Mouse (Mus musculus) ovary, postnatal 36 days (tissue): Measurements from ENCODE around the gene Ssr4.
"Not testable (repeated sequence)": the region's sequence is repeated elsewhere in the genome, so short reads cannot be mapped to it uniquely, and the experiment has no call there.

Experiments used
- DNase-seq: peaks from one replicate; pipeline ENCODE4 v3.0.0; 2022; ENCODE audit warnings: low spot score, mixed read lengths

Ssr4 gene

DNA sequence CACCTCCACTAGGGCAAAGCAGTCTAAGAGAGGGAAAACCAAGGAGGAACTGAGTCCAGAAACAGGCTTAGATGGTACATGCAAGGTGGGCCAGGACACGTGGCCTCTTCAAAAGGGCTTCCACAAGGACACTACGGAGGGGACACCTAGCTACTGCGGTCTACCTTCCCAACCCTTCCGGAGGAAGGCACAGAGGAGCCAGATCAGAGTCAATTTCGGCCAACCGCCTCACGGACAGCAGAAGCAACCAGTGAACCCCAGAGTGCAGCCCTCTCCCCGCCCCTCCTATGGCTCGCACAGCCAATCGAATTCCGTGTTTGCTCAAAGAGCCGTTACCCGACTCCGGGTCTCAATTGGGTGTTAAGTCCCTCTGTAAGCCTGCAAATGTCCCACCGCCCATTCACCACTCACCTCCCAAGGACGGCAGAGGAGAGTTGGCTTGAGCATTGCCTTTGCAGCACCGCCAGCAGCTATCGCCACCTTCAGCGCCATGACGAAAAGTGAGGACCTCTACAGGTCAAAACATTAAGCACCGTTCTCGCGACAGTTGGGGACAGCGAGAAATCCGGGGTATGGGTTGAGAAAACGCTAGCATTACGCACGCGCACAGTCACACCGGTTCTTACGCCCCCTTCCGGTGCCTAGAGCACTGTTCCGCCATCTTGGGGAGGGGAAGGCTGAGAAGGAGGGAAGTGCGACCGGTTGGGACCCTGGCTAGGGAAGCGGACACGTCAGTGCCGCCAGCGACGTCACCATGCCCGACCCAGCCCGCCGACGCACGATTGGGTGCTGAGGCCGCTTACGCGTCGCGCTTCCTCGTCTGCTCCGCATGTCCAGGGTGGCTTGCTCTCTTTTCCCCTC lies at the start of gene Ssr4, which contains the start of gene Idh3g:
TSS of gene Ssr4 (plus strand) at position 665 of the 861 bp plus-strand sequence.
TSS of gene Idh3g (minus strand) at position 534 of the 861 bp plus-strand sequence.
- DNase-seq, result peak; percentile 86

DNA sequence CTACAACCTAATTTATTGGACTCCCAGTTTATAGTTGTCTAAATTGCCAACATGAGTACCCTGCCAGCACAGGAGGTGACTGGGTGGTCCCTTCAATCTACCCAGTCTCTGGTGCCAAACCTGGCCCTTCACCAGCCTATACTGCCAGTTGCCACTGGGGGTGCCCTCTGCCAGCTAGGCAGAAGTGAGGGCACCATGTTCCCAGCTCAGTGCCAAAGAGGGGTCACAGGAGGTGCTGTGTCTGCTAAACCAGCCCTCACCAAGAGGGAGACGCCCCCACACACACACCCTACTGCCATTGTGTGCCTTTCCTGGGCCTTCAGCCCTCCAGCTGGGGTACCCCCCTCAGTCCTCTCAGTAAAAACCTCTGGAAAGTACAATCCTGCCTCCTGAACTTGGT lies 48.7 kb upstream of the Ssr4 start:
- no peak for DNase-seq

DNA sequence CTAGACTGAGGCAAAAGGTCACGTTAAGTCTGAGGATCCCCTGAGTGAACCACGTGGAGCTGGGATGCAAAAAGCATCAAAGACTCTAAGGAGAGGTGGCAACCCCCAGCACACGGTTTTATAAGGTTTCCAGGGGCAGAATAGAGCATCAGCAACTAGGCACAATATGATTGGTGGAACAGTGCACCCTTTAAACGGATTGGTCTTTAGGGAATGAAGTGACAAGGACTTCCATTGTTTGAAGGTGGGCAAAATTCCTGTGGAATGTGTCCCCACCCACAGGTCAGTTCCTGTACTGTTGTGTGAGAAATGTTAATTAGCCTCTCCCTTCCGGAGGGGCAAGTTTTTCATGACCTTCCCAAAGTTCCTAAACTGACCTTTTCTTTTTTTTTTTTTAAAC lies 47.7 kb upstream of the Ssr4 start:
- no peak for DNase-seq

DNA sequence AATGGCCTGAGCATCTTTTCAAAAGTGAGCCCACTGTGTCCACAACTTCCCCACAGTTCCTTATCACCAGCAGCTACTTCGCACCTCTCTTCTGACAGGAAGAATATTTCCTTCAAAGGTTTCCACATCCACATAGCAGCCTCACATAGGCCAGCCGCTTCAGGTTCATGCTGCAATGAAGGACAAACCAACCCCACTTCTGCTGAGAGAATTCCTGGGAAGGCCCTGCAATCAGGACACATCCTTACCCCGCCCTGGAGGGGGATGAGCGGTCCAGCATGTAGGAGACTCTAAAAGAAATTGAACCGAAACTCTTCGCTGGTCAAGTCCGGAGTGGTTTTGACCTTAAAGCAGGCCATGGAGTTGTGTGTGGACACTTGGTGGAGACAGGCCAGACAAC lies 47.0 kb upstream of the Ssr4 start:
- not testable (repeated sequence) for DNase-seq

DNA sequence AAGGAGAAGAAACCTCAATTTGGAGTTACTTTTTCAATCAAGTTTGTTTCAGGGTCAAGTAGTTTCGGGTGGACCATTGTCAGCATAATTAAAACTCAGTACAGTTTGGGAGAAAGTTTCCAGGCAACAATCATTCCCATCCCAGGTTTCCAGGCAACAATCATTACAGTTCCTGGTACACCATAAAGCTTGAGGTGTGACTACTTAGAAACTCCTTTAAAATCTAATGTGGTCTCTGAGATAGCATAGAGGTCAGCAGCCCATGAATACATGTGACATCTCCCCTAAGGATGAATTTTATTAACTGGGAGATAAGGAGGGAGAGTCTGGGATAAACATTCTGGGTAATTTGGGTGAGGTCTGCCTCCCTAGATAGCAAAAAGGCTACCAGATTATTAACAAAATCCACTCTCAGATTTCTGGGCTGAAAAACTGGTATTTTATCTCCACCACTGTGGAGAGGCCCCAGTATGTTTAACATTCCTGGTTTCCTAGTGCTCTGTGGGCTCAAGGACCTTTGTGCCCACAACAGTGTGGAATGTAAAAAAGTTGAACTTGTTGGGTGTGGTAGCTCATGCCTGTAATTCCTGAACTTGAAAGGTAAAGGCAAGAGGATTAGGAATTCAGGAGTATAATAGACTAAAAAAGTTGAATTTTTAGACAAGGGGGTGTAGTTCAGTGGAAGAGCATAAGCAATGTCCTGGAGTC lies 41.9 kb upstream of the Ssr4 start:
- no peak for DNase-seq

DNA sequence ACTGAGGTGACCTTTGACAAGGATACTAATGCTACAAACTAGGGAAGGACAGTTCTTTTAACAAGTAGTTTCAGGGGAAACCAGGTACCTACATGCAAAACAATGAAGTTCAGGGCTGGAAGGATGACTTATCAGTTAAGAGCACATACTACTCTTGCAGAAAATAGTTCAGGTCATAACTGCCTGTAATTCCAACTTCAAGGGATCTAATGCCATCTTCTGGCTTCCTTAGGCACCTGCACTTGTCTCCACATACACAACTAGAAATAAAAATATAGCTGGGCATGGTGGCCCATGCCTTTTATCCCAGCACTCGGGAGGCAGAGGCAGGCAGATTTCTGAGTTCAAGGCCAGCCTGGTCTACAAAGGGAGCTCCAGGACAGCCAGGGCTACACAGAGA lies 37.9 kb upstream of the Ssr4 start:
- DNase-seq, result no peak

DNA sequence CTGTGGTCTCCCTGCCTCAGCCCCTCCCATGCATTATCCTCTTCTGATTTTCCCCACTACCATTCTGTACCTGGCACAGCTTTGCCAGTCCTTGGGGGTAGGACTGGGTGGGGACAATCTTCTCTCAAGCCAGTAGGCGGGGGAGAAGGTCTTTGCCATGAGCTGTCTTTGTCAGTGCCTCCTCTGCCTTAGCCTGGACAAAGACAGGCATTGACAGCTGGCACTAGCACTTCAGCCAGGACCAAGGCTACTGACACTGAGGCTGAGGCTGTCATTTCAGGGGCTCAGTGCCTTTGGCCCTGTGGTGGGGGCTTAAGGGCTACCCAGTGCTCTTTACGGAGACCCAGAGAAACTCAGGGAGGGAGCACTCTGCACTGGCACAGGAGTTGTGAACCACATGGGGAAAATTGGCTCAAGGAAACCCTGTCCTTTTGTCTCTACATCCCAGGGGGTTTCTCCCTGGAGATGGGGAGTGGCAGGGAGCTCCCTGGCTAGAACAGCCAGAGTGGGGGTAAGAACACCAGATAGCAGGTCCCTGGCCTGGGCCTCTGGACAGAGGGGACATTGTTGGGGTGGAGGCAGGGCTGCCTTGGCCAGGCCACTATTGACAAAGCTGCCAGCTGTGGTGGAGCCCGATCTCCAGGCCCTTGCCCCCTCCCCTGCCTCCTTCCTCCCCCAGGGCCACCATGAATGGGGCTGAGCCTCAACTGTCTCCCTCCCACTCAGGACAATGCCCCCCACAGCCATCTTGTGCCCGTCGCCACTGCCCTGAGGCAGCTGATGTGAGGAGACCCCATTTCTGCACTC lies 30.3 kb upstream of the Ssr4 start, which contains the start of gene Plxnb3:
TSS of gene Plxnb3 (plus strand) at position 757 of the 807 bp plus-strand sequence.
- no peak for DNase-seq

DNA sequence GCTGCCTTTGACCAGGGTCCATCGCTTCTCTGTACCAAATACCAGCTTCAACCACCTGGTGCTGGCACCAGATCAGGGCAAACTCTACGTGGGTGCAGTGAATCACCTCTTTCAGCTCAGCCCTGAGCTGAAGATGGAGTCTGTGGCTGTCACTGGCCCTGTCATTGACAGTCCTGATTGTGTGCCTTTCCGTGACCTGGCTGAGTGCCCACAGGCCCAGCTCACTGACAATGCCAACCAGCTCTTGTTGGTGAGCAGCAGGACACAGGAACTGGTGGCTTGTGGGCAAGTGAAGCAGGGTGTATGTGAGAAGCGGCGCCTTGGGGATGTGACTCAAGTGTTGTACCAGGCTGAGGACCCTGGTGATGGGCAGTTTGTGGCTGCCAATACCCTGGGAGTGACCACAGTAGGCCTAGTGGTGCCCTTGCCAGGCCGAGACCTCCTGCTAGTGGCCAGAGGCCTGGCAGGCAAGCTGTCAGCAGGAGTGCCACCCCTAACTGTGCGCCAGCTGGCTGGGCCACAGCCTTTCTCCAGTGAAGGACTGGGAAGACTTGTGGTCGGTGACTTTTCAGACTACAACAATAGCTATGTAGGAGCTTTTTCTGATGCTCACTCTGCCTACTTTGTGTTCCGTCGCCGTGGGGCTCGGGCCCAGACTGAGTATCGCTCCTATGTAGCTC lies 28.1 kb upstream of the Ssr4 start:
- no peak for DNase-seq

DNA sequence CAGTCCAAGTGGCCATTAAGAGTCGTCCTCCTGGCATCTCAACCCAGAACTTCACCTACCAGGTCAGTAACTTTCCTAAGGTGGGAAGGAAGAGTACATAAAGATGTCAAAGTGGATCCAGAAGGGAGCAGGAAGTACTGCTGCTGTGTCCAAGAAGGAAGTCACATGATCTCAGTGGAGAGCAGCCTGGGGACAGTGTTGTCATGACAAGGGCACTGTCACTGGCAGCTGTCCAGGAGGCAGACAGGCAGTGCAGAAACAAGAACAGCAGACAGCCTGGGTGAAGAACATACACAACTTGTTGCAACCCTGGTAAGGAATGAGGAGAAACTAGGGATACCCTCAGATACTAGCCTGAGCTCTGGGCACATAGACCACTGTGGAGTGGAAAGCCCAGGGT lies 21.5 kb upstream of the Ssr4 start:
- no peak for DNase-seq

DNA sequence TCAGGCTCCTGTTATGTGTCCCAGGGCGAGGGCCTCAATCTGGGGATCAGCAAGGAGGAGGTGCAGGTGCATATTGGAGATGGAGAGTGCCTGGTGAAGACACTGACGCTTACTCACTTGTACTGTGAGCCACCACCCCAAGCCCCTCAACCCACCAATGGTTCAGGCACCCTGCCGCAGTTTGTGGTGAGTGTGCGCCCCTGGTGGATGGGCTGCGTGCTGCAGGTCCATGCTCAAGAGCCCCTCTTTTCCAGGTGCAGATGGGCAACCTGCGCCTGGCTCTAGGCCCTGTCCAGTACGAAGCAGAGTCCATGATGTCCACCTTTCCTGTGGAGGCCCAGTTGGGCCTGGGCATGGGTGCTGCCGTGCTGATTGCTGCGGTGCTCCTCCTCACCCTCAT lies 19.6 kb upstream of the Ssr4 start:
- DNase-seq, result no peak

DNA sequence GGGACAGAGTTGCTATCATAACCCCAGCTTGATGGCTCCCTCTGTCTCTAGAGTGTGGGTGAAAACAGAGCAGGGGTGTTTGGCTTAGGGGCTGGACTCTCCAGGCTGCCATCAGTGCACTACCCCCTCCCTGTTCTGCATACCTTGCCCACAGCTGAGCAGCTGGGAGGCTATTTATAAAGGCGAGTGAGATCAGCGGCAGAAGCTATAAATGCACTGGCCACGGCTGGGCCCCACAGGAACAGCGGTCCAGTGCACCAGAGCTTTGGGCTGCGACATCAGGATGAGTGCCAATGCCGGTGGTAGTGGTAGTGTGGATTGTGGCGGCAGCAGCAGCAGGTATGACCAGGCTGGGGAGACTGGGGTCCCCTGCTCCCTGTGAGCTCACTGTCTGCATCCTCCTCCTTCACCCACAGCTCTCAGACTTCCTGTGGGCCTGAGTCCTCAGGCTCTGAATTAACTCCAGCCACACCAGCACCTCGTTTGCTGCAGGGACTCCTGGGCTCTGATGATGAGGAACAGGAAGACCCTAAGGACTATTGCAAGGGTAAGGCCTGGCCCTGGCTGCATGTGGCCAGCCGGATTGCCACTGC lies 12.6 kb upstream of the Ssr4 start, which contains the start of gene Srpk3:
TSS of gene Srpk3 (plus strand) at position 238 of the 593 bp plus-strand sequence.
- DNase-seq, result no peak

DNA sequence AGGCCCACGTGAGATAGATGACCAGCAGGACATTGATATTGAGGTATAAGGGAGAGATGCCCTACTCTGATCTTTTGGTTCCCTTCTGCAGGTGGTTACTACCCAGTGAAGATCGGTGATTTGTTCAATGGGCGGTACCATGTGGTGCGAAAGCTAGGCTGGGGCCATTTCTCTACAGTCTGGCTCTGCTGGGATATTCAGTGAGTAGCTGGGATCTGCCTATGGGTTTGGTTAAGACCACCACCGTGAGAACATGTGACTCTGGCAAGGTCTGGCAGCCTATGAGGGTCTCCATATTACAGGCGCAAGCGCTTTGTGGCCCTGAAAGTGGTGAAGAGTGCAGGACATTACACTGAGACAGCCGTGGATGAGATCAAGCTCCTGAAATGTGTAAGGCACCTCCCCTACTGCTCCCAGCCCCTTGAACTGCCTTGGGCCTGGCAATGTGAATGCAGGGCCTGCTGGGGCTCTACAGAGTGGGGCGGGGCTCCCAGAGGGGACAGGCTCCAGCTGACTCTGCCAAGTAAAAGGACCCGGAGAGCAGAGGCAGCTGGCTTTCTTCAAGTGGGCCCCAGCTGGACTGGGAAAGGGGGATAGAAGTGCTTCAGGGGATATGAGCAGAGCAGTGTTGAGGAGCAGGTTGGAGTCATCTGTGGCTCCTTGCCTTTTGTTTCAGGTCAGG lies 11.9 kb upstream of the Ssr4 start:
- no peak for DNase-seq

DNA sequence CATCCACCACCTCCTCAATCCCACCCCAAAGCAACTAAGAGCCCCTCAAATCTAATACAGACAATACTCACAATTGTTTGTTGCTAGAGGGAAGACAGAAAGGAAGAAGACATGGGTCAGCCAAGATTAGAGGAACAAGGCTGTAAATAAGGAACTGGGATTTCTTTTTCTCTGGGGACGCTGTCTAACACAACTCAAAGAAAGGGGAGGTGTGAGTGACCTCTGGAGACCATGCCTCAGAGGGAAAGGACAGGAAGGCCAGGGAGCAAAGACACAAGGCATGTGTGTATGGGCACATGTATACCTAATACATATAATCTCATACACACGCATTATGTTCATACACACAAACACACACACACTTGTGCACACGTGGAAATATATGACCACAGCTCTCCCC lies 4.6 kb upstream of the Ssr4 start:
- no peak for DNase-seq

DNA sequence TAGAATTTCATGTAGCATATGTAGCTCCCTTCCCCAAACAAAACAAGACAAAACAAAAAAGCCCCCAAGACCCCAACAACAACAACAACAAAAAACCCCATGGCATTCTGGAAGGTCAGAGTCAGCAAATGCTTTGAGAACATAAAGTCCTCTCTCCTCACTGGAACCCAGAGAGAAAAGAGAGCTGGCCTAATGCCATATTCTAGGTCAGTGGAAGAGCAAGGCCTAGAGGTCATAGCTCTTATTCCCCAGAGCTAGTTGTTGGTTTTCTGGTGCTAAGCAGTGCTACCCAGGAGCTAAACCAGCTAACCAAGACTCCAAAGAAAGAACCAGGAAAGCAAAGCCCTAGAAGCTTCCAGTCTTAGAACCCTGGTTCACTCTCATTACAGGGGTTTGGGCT lies 1.2 kb upstream of the Ssr4 start:
- no peak for DNase-seq

DNA sequence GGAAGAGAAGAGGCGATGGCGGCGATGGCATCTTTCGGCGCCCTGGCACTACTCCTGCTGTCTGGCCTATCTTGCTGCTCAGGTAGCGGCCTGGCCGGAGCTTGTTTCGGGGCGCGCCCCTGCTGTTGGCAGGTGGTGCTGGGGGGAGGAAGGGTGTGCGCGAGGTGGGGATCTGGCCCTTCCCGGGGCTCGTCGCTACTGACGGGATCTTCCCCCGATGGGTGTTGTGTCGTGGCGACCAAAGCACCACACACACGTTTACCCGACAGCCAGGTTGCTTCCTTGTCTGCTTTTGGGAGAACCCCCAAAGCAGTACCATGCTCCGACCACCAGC lies 364 bp downstream of the Ssr4 start:
- DNase-seq, result no peak

DNA sequence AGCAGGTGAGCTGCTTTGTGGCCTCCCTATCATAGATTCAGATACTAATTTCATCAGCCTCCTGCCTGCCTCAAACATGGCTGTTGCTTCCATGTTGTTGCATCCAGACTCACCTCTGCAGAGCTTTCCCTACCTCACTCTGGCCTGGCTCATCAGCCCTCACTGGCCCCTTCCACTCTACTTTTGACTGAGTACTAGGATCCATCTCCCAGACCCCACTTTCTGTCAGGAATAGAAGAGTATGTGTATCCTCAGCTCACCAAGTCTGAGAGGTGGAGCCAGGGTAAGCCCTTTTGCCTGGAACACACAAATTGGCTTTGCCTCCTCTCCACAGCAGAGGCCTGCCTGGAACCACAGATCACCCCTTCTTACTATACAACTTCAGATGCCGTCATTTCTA lies 1.7 kb downstream of the Ssr4 start:
- no peak for DNase-seq

DNA sequence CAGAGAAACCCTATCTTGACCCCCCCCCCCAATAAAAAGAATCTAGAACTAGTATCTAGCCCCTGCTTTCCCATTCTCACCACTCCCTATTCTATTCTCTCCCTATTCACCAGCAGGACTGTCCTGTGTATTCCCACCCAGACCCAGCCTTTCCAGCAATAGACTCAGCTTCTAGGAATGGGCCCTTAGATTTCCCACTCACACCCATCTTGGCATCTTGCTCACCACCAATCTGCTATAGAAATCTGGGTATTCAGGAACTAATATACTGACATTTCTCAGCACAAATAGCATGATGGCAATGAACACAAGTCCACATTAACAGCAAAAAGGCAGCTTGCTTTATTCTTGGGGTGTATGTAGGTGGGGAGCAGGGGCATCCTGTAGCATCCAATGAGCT lies 6.2 kb downstream of the Ssr4 start:
- DNase-seq, result no peak

DNA sequence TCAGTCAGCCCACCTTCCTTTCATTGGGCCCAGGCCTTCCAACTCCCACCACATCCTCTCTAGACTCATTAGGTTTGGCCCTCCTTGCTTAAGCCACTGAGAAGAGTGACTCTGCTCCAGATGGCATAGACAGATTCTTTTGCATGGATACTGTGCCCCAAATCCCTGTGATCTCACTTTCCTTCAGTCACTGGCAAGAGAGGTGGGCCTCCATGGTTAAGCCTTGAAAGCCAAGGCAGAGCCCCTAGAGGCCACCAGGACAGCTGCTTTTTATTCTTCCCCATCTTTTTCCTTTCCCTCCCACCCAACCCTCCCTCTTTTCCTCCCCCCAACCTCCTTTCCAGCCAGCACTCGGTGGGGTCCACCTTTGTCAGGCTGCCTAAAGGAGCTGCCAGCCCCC lies 6.7 kb downstream of the Ssr4 start:
- no peak for DNase-seq

DNA sequence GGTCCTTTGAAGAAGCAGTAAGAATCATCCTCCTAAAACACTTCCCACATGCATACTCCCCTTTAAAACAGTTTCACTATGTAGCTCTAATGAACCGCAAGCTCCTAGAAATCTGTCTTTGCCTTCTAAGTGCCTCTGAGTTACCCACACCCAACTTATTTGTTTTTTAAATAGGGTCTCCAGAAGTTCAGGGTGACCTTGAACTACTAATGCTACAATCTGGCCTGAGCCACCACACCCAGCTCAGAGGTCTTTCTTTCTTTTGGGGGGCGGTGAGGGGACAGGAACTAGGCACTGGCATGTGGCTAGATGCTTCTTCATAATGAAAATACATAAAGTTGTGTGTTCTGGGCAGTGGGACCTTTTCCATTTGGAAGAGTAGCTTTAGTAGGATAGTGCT lies 10.7 kb downstream of the Ssr4 start:
- no peak for DNase-seq

DNA sequence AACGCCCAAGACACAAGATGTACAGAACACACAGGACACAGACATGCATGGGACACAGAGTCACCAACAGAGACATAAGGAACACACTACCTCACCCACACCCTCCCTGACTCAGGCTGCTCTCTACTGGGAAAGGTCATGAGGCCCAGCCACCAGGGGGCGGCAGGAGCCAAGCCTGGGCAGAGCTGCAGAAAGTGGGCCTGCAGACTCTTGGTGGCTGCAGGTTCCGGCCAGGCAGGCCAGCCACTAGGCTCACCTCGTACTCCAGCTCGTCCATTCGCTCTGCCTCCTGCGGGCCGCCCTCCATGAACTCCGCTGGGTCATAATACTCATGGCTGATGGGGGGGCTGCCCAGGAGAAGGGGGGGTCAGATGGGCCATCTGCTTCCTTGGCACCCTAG lies 11.7 kb downstream of the Ssr4 start:
- peak; percentile 70 for DNase-seq

DNA sequence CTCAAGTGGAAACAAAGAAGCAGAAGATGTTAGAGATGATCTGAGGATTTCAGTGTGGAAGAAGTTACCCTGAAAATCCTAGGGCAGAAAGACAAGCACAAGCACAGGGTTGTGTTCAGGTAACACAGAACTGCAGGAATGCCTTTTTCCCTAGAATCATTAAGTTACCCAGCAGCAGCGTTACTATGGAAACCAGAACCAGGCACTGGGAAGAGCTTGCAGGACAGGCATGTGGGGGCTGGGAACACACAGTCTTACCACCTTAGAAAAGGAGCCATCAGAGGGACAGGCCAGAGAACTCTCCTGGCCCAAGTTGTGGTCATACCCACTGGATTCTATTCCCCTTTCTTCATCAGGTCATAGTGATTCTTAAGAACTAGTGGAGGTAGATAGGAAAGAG lies 19.0 kb downstream of the Ssr4 start:
- DNase-seq, result no peak
